In the genomic region with DNA sequence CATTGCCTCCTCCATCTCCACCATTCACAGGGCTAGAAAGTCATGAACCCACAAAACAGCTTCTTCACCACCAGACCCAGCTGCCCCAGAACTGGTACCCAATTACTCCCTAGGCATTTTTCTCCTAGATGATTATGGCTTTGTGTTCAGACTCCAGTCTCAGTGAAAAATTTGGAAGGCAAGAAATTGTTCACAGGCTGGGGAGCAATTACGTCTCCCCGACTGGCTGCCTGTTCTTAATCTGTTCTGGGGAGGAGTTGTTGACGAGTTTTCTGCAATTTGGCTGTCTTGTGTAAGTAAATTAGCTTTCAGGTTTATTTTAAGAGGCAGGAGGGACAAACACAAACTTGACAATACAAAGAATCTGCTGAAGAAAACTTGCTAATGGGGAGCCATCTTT, we compare ENCODE assay signal across 21 mouse cellular contexts. TPM values are rescaled to one million over a fixed set of nuclear protein-coding genes. Genes with fewer than 3 reads are reported as not detected.
DNase-seq lines count a peak whose midpoint lies in the region; ATAC-seq and TF ChIP-seq lines count a peak whose summit lies in the region.
"Had no signal": no experiment of that assay in that cellular context is flagged by ENCODE, and none has a peak within 500 bp of the region (broad histone marks: within the 10 kb centered on the region; RNA-seq: fewer than 3 reads in every experiment).

No protein-coding gene starts in this region.

- ATAC-seq in frontal cortex, adult (ENCODE audit: low TSS enrichment) = peak; percentile 55; the same call in 1 of the 2 replicates
- no peak for ATAC-seq in heart, postnatal 0 days (ENCODE audit: insufficient read depth, low read depth)
- ATAC-seq in heart, embryonic 11.5 days (replicated peaks; ENCODE audit: insufficient number of reproducible peaks, low FRiP score, low TSS enrichment) = no peak
- ATAC-seq: liver, postnatal 0 days had no signal

- TF ChIP-seq CTCF in heart, postnatal 0 days (IDR thresholded peaks at IDR 0.05; ENCODE audit: low read depth) = no peak
- no peak for TF ChIP-seq CTCF in small intestine, adult 2 months (IDR thresholded peaks at IDR 0.05; ENCODE audit: extremely low read depth, insufficient read length, insufficient replicate concordance, low read depth, low read length)

- H3K9me3 ChIP-seq in heart, postnatal 0 days (replicated peaks; ENCODE audit: control insufficient read depth, low read length) = no peaks in the 10 kb centered on the region
- H3K9me3 ChIP-seq in heart, embryonic 11.5 days (replicated peaks; ENCODE audit: control insufficient read depth, low read length) = no peaks in the 10 kb centered on the region
- H3K9me3 ChIP-seq: limb, embryonic 12.5 days had no signal

- no peak overlapping the region for H3K9ac ChIP-seq in heart, postnatal 0 days (replicated peaks; ENCODE audit: low read depth, low read length)
- H3K9ac ChIP-seq in heart, embryonic 11.5 days (ENCODE audit: low read depth, low read length) = no peak overlapping the region
- H3K9ac ChIP-seq: limb, embryonic 12.5 days; liver, postnatal 0 days had no signal

- H3K4me1 ChIP-seq in heart, postnatal 0 days (ENCODE audit: control insufficient read depth, insufficient read depth) = no peaks in the 10 kb centered on the region
- peaks cover 3% of the 10 kb centered on the region; the same call in 1 of the 2 replicates for H3K4me1 ChIP-seq in heart, embryonic 11.5 days (ENCODE audit: control insufficient read depth, insufficient read depth, low read length)
- peaks cover 10% of the 10 kb centered on the region for H3K4me1 ChIP-seq in brown adipose tissue, adult 24 weeks (ENCODE audit: control insufficient read depth, insufficient read depth, insufficient read length, low read length)
- H3K4me1 ChIP-seq in small intestine, adult 2 months (ENCODE audit: control insufficient read depth, insufficient read depth, insufficient read length, low read length) = no peaks in the 10 kb centered on the region

- H3K27ac ChIP-seq in heart, postnatal 0 days (ENCODE audit: low read depth) = peak overlapping the region; percentile 67; the same call in 1 of the 2 replicates
- no peak overlapping the region for H3K27ac ChIP-seq in heart, embryonic 11.5 days (ENCODE audit: low read depth, low read length)
- peak overlapping the region; percentile 58 for H3K27ac ChIP-seq in brown adipose tissue, adult 24 weeks (replicated peaks; ENCODE audit: low read depth, low read length)
- 0 out of 2 replicates have a peak overlapping the region, but pooled peaks have one; percentile 31 for H3K27ac ChIP-seq in small intestine, adult 2 months (ENCODE audit: insufficient read depth, low read depth, low read length)
- H3K27ac ChIP-seq: limb, embryonic 12.5 days had no signal

- TF ChIP-seq EP300 in heart, postnatal 0 days (IDR thresholded peaks at IDR 0.05; ENCODE audit: low read depth) = no peak

- 68% methylated on average over 3 of the region's 3 CpGs for WGBS in heart, postnatal 0 days
- WGBS in heart, embryonic 11.5 days (ENCODE audit: insufficient replicate concordance) = 80% methylated on average over 3 of the region's 3 CpGs
- 80% methylated on average over 3 of the region's 3 CpGs for WGBS in small intestine, adult 2 months

- peak overlapping the region; percentile 1; the same call in 1 of the 2 replicates for H3K4me2 ChIP-seq in heart, postnatal 0 days (ENCODE audit: low read depth, low read length)
- no peak overlapping the region for H3K4me2 ChIP-seq in heart, embryonic 11.5 days
- H3K4me2 ChIP-seq: limb, embryonic 12.5 days; liver, embryonic 11.5 days; midbrain, embryonic 11.5 days had no signal

- H3K36me3 ChIP-seq in heart, postnatal 0 days (replicated peaks; ENCODE audit: control insufficient read depth, insufficient read depth, low read length) = no peaks in the 10 kb centered on the region
- H3K36me3 ChIP-seq in heart, embryonic 11.5 days (ENCODE audit: control insufficient read depth, insufficient read depth, low read length) = no peaks in the 10 kb centered on the region
- no peaks in the 10 kb centered on the region for H3K36me3 ChIP-seq in small intestine, adult 2 months (ENCODE audit: control insufficient read depth, insufficient read depth, low read length)
- H3K36me3 ChIP-seq: G1E; limb, embryonic 12.5 days had no signal

- TF ChIP-seq POLR2A in small intestine, adult 2 months (IDR thresholded peaks at IDR 0.05; ENCODE audit: low read depth, low read length) = no peak

- H3K4me3 ChIP-seq in heart, postnatal 0 days (ENCODE audit: low read depth, low read length) = no peak overlapping the region
- no peak overlapping the region for H3K4me3 ChIP-seq in heart, embryonic 11.5 days (ENCODE audit: low read depth, low read length)
- no peak overlapping the region for H3K4me3 ChIP-seq in brown adipose tissue, adult 24 weeks (ENCODE audit: insufficient read depth, low read depth, low read length)
- H3K4me3 ChIP-seq in small intestine, adult 2 months (ENCODE audit: low read depth, low read length) = no peak overlapping the region
- H3K4me3 ChIP-seq: limb, embryonic 12.5 days had no signal

- no peak for DNase-seq in frontal cortex, postnatal 14 days (ENCODE audit: low spot score in 2 of 2)
- DNase-seq in heart, postnatal 0 days (ENCODE audit: low spot score) = no peak
- DNase-seq in spleen, postnatal 4 days (ENCODE audit: low spot score in 2 of 2) = no peak
- DNase-seq: B cell, adult 2 months; liver, postnatal 0 days; right cerebral cortex, postnatal 14 days; spleen, adult 18-20 months; thymus, postnatal 36 days had no signal

- no peaks in the 10 kb centered on the region for H3K27me3 ChIP-seq in heart, postnatal 0 days (ENCODE audit: control insufficient read depth, insufficient read depth, low read length)
- no peaks in the 10 kb centered on the region for H3K27me3 ChIP-seq in heart, embryonic 11.5 days (ENCODE audit: control insufficient read depth, insufficient read depth, low read length)
- no peaks in the 10 kb centered on the region for H3K27me3 ChIP-seq in small intestine, adult 2 months (ENCODE audit: control insufficient read depth, insufficient read depth, low read length)
- H3K27me3 ChIP-seq: CH12.LX; limb, embryonic 12.5 days; Patski had no signal

RNA-seq across cellular contexts. Expression of a gene that starts 2.7 kb away (rescaled TPM):
- total RNA-seq in heart, postnatal 0 days (2014; rRNA removed; ENCODE audit: low replicate concordance) = 83.2 and 87.1 TPM in 2 replicates
- polyA plus RNA-seq in heart, postnatal 0 days (2015; fragmentation: Nextera tagmentation; extraction: Ambion mirVana) = 52.5 and 58.1 TPM in 2 replicates
- polyA plus RNA-seq in heart, embryonic 11.5 days (2014; fragmentation: Nextera tagmentation; extraction: Ambion mirVana) = 0.23 and 0.54 TPM in 2 replicates
- 153 and 231 TPM in 2 replicates for polyA plus RNA-seq in brown adipose tissue, adult 24 weeks (2012; ENCODE audit: insufficient read depth, insufficient read length, missing spikeins)
- 14.8 and 26.4 TPM in 2 replicates for polyA plus RNA-seq in small intestine, adult 2 months (2012; rRNA removed)
- total RNA-seq: CH12.LX; G1E; hematopoietic stem cell, adult 5-6 weeks; layer of hippocampus, adult 18-20 months; megakaryocyte progenitor cell, adult 5-6 weeks had no signal
- polyA plus RNA-seq: G1E; liver, embryonic 11.5 days; midbrain, embryonic 11.5 days had no signal

Comparison
In these comparisons a context has a peak if more than half of its experiments do, and no peak if none do; other contexts are left out.
1. RNA of a gene that starts 2.7 kb away (polyA plus RNA-seq): 153 to 231 TPM in brown adipose tissue, adult 24 weeks, 52.5 to 58.1 TPM in heart, postnatal 0 days and 14.8 to 26.4 TPM in small intestine, adult 2 months; 0.23 to 0.54 TPM in heart, embryonic 11.5 days; every median in the first group is over 10 times any median in the second.